Mouse (Mus musculus): ENCODE results near the gene Gm9936.
A peak's percentile ranks its signal among the peaks of the same experiment; 100 is the strongest.
"Not testable (repeated sequence)": the region's sequence is repeated elsewhere in the genome, so short reads cannot be mapped to it uniquely, and the experiment has no call there.

The Gm9936 gene

GRCm38 (mm10) chr5:114858582-114858981 is at the start of gene Gm9936:
Gm9936 (minus strand) TSS chr5:114858682.
- DNase-seq (ENCODE audit: low spot score): no peak

GRCm38 (mm10) chr5:114902413-114902812 is 43.9 kb upstream of the Gm9936 start:
- no peak for DNase-seq (ENCODE audit: low spot score)

GRCm38 (mm10) chr5:114898857-114899256 is 40.4 kb upstream of the Gm9936 start:
- no peak for DNase-seq (ENCODE audit: low spot score)

GRCm38 (mm10) chr5:114897374-114897793 is 38.9 kb upstream of the Gm9936 start:
- DNase-seq (ENCODE audit: low spot score): no peak

- no peak for DNase-seq (ENCODE audit: low spot score)
These were observed 38.3 kb upstream of the Gm9936 start, which contains the start of gene Oasl2 for GRCm38 (mm10) chr5:114896688-114897373. Oasl2 (plus strand) TSS chr5:114896936.

GRCm38 (mm10) chr5:114895542-114895941 is 37.1 kb upstream of the Gm9936 start:
- DNase-seq (ENCODE audit: low spot score): no peak

GRCm38 (mm10) chr5:114888995-114889394 is 30.5 kb upstream of the Gm9936 start:
- no peak for DNase-seq (ENCODE audit: low spot score)

- DNase-seq (ENCODE audit: low spot score): no peak
These were observed 28.3 kb upstream of the Gm9936 start for GRCm38 (mm10) chr5:114886801-114887200.

- no peak for DNase-seq (ENCODE audit: low spot score)
These were observed 24.5 kb upstream of the Gm9936 start for GRCm38 (mm10) chr5:114883022-114883421.

GRCm38 (mm10) chr5:114882319-114882718 is 23.8 kb upstream of the Gm9936 start:
- DNase-seq (ENCODE audit: low spot score): not testable (repeated sequence)

GRCm38 (mm10) chr5:114879399-114879798 is 20.9 kb upstream of the Gm9936 start:
- DNase-seq (ENCODE audit: low spot score): no peak

- DNase-seq (ENCODE audit: low spot score): no peak
These were observed 19.0 kb upstream of the Gm9936 start for GRCm38 (mm10) chr5:114877487-114877886.

- no peak for DNase-seq (ENCODE audit: low spot score)
These were observed 17.8 kb upstream of the Gm9936 start for GRCm38 (mm10) chr5:114876331-114876730.

- DNase-seq (ENCODE audit: low spot score): no peak
These were observed 17.4 kb upstream of the Gm9936 start for GRCm38 (mm10) chr5:114875858-114876257.

- DNase-seq (ENCODE audit: low spot score): no peak
These were observed 6.8 kb upstream of the Gm9936 start for GRCm38 (mm10) chr5:114865279-114865678.

GRCm38 (mm10) chr5:114864813-114865212 is 6.3 kb upstream of the Gm9936 start:
- DNase-seq (ENCODE audit: low spot score): no peak

GRCm38 (mm10) chr5:114861730-114862129 is 3.2 kb upstream of the Gm9936 start:
- no peak for DNase-seq (ENCODE audit: low spot score)

GRCm38 (mm10) chr5:114859253-114859652 is 771 bp upstream of the Gm9936 start:
- peak; percentile 72 for DNase-seq (ENCODE audit: low spot score)

- DNase-seq (ENCODE audit: low spot score): not testable (repeated sequence)
These were observed 5.1 kb downstream of the Gm9936 start, which contains the start of gene 4930519G04Rik for GRCm38 (mm10) chr5:114853364-114853763. 4930519G04Rik (plus strand) TSS chr5:114853664.

- DNase-seq (ENCODE audit: low spot score): no peak
These were observed 6.8 kb downstream of the Gm9936 start for GRCm38 (mm10) chr5:114851565-114852236.

- not testable (repeated sequence) for DNase-seq (ENCODE audit: low spot score)
These were observed 14.1 kb downstream of the Gm9936 start for GRCm38 (mm10) chr5:114844371-114844770.

- no peak for DNase-seq (ENCODE audit: low spot score)
These were observed 15.8 kb downstream of the Gm9936 start for GRCm38 (mm10) chr5:114842674-114843073.

GRCm38 (mm10) chr5:114842155-114842554 is 16.3 kb downstream of the Gm9936 start:
- DNase-seq (ENCODE audit: low spot score): not testable (repeated sequence)
